Mouse (Mus musculus): Measurements from ENCODE around the gene Polr2b. TPM values are rescaled to one million over a fixed set of nuclear protein-coding genes. Genes with fewer than 3 reads are reported as not detected.

The Polr2b gene
- polyA plus RNA-seq, 1 experiment from 2014 or later: 73.2 TPM

DNA sequence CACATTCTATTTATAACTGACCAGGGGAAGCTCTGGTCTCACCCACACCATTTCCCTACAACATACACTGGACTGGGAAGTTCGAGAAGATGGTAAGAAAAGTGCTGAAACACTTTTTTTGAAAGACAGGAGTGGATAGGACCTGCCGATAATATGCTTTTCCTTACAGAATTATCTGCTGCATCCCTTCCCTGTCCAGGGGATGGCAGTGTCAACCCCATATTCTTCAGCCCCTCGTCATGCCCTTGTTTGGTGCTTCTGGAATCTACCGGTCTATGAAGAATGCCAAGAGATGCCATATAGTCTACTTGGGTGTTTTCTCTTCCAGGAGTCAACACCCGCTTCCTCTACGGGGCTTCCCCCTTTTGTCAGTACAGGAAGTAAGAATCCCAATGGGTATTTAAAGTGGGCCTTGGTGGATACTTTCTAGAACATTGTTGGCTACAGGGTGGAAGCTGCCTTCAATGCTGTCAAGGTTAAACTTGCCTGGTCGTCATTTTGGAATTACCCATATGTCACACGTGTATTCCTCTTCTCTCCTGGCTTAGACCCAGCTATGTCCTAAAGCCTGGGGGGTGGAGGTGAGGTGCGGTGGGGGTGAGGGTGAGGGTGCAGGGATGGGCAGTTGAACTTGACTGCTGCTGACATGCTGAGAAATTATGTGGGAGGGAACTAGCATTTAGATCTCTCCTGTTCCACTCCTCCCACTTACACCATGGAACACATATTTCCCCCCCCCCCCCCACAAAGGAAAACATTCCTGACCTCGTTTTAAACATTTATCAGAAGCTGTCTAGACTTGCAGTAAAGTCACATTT, 76.9 kb downstream of the Polr2b start:
- H3K27ac ChIP-seq (ENCODE audit: low read depth): no peak overlapping the region

GRCm38 (mm10) chr5:77387414-77387704, 77.4 kb downstream of the Polr2b start:
- no peak overlapping the region for H3K4me3 ChIP-seq (ENCODE audit: low read depth, low read length)
- ATAC-seq (ENCODE audit: insufficient read depth): no peak
- no peak overlapping the region for H3K27ac ChIP-seq (ENCODE audit: low read depth)
- no peaks in the 10 kb centered on the region for H3K9me3 ChIP-seq (ENCODE audit: low read depth, low read length)
- H3K27me3 ChIP-seq (ENCODE audit: insufficient read depth, low read length): no peaks in the 10 kb centered on the region
- H3K4me1 ChIP-seq (ENCODE audit: insufficient read depth): peaks cover 7% of the 10 kb centered on the region
- TF ChIP-seq CTCF (IDR thresholded peaks at IDR 0.05; ENCODE audit: low read depth): no peak
- no peak for DNase-seq
- 55% methylated on average over 8 of the region's 8 CpGs for WGBS
- H3K36me3 ChIP-seq (ENCODE audit: insufficient read depth): no peaks in the 10 kb centered on the region
- no peak overlapping the region for H3K4me2 ChIP-seq
- H3K9ac ChIP-seq: no peak overlapping the region

More for the DNA sequence above, 76.9 kb downstream of the Polr2b start:
- WGBS: 51% methylated on average over 10 of the region's 10 CpGs
- Histone ChIP-seq H3K4me3 (ENCODE audit: low read depth, low read length) (no peak overlapping the region), H3K9me3 (ENCODE audit: low read depth, low read length) (no peaks in the 10 kb centered on the region), H3K4me1 (ENCODE audit: insufficient read depth) (peaks cover 7% of the 10 kb centered on the region), H3K36me3 (ENCODE audit: insufficient read depth) (no peaks in the 10 kb centered on the region), H3K9ac (no peak overlapping the region), H3K27me3 (ENCODE audit: insufficient read depth, low read length) (no peaks in the 10 kb centered on the region), H3K4me2 (no peak overlapping the region)
- DNase-seq (no peak), ATAC-seq (ENCODE audit: insufficient read depth) (peak; percentile 33; the same call in 1 of the 2 replicates)
- no peak for TF ChIP-seq CTCF (IDR thresholded peaks at IDR 0.05; ENCODE audit: low read depth)

DNA sequence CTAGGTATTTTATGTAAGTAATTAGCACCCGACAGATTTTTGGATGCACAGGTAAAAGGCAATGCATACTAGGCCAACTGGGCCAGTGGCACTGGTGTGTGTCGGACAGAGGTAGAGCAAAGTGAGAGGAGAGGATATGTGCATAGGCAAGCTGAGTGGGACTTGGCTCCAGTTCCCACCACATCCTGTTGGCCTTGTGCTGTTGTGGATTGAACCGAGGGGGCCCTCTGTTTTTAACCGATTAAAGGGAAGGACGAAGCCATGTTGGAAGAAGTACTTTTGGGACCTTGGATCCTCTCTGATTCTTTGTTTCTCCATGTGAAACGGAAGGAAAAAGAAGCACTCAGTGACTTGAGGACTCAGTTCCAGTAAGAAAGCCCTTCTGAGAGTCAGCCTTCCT, 78.4 kb downstream of the Polr2b start:
- H3K4me2 ChIP-seq: no peak overlapping the region
- H3K9ac ChIP-seq: no peak overlapping the region
- H3K4me3 ChIP-seq (ENCODE audit: low read depth, low read length): no peak overlapping the region
- H3K9me3 ChIP-seq (ENCODE audit: low read depth, low read length): no peaks in the 10 kb centered on the region
- no peaks in the 10 kb centered on the region for H3K36me3 ChIP-seq (ENCODE audit: insufficient read depth)
- TF ChIP-seq CTCF (IDR thresholded peaks at IDR 0.05; ENCODE audit: low read depth): no peak
- ATAC-seq (ENCODE audit: insufficient read depth) (no peak), DNase-seq (no peak)
- no peaks in the 10 kb centered on the region for H3K27me3 ChIP-seq (ENCODE audit: insufficient read depth, low read length)
- WGBS: 75% methylated on average over 6 of the region's 6 CpGs
- peaks cover 7% of the 10 kb centered on the region for H3K4me1 ChIP-seq (ENCODE audit: insufficient read depth)
- no peak overlapping the region for H3K27ac ChIP-seq (ENCODE audit: low read depth)

GRCm38 (mm10) chr5:77390272-77390671, 80.3 kb downstream of the Polr2b start:
- Histone ChIP-seq H3K9ac (no peak overlapping the region), H3K9me3 (ENCODE audit: low read depth, low read length) (no peaks in the 10 kb centered on the region), H3K4me2 (no peak overlapping the region), H3K36me3 (ENCODE audit: insufficient read depth) (no peaks in the 10 kb centered on the region), H3K4me3 (ENCODE audit: low read depth, low read length) (no peak overlapping the region), H3K4me1 (ENCODE audit: insufficient read depth) (no peaks in the 10 kb centered on the region), H3K27me3 (ENCODE audit: insufficient read depth, low read length) (no peaks in the 10 kb centered on the region), H3K27ac (ENCODE audit: low read depth) (no peak overlapping the region)
- 80% methylated on average over 2 of the region's 2 CpGs for WGBS
- ATAC-seq (ENCODE audit: insufficient read depth) (no peak), DNase-seq (no peak)
- no peak for TF ChIP-seq CTCF (IDR thresholded peaks at IDR 0.05; ENCODE audit: low read depth)

DNA sequence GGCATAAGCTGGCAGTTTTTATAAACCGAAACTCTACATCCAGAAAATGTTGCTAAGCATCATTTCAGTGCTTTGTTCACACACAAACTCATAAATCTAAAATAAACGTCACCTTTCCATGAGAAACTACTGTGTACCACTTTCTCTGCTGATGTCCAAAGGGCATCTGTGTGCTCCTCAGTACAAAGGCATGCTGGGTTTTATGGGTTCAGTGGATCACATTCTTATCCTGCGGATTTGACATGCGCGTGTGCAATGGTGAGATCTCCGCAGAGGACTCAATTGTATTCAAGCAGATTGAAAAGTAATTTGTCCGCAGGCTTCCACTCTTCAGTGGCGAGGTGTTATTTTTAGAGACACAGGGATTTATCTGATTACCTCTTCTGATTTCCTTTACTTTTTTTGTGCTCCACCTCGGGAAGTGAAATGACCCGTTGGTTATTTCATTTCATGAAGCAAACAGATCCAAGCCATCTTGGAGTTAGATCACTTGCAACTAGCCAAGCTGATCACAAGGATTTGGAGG, 83.2 kb downstream of the Polr2b start:
- Histone ChIP-seq H3K9ac (no peak overlapping the region), H3K4me2 (no peak overlapping the region), H3K9me3 (ENCODE audit: low read depth, low read length) (no peaks in the 10 kb centered on the region), H3K4me3 (ENCODE audit: low read depth, low read length) (no peak overlapping the region), H3K27me3 (ENCODE audit: insufficient read depth, low read length) (no peaks in the 10 kb centered on the region), H3K36me3 (ENCODE audit: insufficient read depth) (no peaks in the 10 kb centered on the region), H3K4me1 (ENCODE audit: insufficient read depth) (no peaks in the 10 kb centered on the region), H3K27ac (ENCODE audit: low read depth) (no peak overlapping the region)
- 83% methylated on average over 10 of the region's 10 CpGs for whole genome bisulfite sequencing
- DNase-seq (no peak), ATAC-seq (ENCODE audit: insufficient read depth) (no peak)
- no peak for TF ChIP-seq CTCF (IDR thresholded peaks at IDR 0.05; ENCODE audit: low read depth)

DNA sequence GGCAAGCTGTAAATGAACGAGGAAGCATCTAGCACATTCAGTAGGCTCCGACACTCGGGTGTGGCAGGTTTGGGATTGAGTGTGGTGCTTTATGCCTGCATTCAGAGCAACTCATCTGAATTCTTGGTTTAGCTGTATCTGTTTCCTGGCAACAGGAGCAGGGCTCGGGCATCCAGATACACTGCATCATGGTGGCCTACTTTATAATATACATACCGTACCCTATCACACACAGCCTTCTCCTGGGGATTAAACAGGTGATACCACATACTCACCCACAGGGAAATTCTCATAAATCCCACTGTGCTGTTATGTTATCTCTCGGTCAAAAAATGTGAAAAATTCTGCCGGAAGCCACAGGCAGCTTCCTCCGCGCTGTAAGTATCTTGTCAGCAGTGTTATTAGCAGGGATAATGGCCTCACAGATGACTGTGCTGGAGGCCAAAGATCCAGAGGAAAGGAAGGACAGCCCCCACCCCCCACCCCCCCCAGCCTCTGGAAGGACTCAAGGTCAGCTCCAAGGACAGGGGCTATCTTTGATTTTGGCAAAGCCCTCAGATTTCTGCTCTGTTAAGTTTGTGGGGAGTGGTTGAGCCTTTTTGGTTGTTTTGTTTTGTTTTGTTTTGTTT, 84.2 kb downstream of the Polr2b start:
- no peak overlapping the region for H3K4me3 ChIP-seq (ENCODE audit: low read depth, low read length)
- H3K27ac ChIP-seq (ENCODE audit: low read depth): no peak overlapping the region
- H3K9me3 ChIP-seq (ENCODE audit: low read depth, low read length): no peaks in the 10 kb centered on the region
- no peaks in the 10 kb centered on the region for H3K36me3 ChIP-seq (ENCODE audit: insufficient read depth)
- peaks cover 2% of the 10 kb centered on the region; the same call in 1 of the 2 replicates for H3K4me1 ChIP-seq (ENCODE audit: insufficient read depth)
- H3K4me2 ChIP-seq: no peak overlapping the region
- no peak for TF ChIP-seq CTCF (IDR thresholded peaks at IDR 0.05; ENCODE audit: low read depth)
- ATAC-seq (ENCODE audit: insufficient read depth) (no peak), DNase-seq (no peak)
- no peaks in the 10 kb centered on the region for H3K27me3 ChIP-seq (ENCODE audit: insufficient read depth, low read length)
- H3K9ac ChIP-seq: no peak overlapping the region
- WGBS: 59% methylated on average over 9 of the region's 9 CpGs
